Mouse (Mus musculus) lung, postnatal 0 days (tissue): ENCODE data around the gene Selenom.

Experiments
- CTCF ChIP-seq: IDR thresholded peaks from 2 replicates; pipeline ENCODE4 v1.5.1; 2016; ENCODE audit warnings: antibody characterized with exemption, mild to moderate bottlenecking
- EP300 ChIP-seq: IDR thresholded peaks from 2 replicates; pipeline ENCODE4 v1.6.1; 2016; ENCODE audit warnings: antibody characterized with exemption, mild to moderate bottlenecking, control low read depth

- TF ChIP-seq EP300 (no peak), CTCF (no peak)
Measured at GRCm38 (mm10) chr11:3503755-3504693, 10.5 kb upstream of the Selenom start.
